Mouse (Mus musculus): ENCODE data around the gene Nrsn2.

DNA sequence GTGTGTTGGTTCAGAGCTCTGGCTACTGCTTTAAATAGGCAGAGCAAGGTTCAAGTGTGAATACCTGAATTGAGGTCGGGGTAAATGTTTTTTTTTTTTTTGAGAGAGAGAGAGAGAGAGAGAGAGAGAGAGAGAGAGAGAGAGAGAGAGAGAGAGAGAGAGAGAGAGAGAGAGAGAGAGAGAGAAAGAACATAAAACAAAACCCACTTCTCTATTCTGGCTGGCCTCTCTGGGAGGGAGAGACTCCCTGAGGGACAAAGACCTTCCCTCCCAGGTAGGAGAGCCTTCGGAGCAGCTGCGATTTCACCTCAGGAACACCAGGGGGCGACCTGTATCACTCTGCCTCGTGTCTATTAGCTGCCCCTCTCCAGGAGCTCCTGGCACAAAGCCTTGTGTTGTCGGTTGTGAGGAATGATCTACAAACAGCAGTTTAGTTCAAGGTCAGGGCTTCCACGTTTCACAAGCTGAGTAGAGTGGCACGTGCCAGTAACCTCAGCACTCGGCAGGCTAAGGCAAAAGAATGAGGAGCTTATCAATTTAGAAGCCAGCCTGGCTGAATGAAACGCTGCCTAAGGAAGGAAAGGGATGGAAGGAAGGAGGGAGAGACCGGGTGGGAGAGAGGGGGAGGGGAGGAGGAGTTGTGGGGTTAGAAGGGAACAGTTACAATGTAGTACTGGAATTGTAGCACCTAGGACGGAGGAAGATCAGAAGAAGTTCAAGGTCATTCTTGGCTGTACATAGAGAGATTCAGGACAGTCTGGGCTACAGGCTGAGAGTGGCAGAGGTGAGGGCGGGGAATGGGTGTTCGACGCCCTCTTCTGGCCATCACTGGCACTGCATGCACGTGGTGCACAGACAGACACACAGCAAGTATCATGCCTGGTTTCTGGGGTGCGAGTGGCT, 12.9 kb downstream of the Nrsn2 start:
- TF ChIP-seq POLR2A (IDR thresholded peaks at IDR 0.05; ENCODE audit: extremely low read depth, insufficient read depth, low read length) (no peak), CTCF (IDR thresholded peaks at IDR 0.05; ENCODE audit: low read depth, low read length) (peak; percentile 97)

Data from liver, adult 2 months (tissue).